Mouse (Mus musculus) C2C12 (cell line): Measurements from ENCODE around the gene Prkce.

Experiments used
- CTCF ChIP-seq: IDR thresholded peaks from one replicate; pipeline ENCODE4 v1.5.1; 2011; ENCODE audit not compliant: control insufficient read depth, insufficient read depth, insufficient read length
- MAX ChIP-seq: IDR thresholded peaks from one replicate; pipeline ENCODE4 v1.6.1; 2011; ENCODE audit warnings: mild to moderate bottlenecking, control low read depth
- MYOG ChIP-seq: IDR thresholded peaks from one replicate; pipeline ENCODE4 v1.6.1; 2011; ENCODE audit not compliant: control insufficient read depth, insufficient read length; ENCODE audit errors: extremely low read depth

DNA sequence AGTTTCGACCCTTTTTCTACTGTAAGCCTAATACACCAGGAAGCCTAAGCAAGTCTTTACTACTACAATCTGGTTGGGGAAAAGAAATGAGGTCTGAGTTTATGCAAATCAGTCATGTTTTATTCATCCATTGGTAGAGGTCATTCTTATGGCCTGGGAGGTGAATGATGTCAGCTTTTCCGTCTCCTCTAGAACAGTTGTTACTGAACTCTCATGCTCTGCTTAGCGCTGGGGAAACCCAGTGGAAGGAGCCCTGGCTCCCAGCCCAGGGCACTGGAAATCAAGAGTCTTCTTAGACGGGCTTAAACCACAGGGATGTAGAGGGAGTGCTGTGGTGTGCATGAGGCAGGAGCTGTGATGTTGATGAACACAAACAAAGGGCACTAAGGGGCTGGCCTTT lies 232.4 kb downstream of the Prkce start:
- TF ChIP-seq MYOG (no peak), CTCF (no peak), MAX (no peak)
